Mouse (Mus musculus) embryonic fibroblast, embryonic 13.5 days (primary cell): ENCODE results near the gene Wsb2.
"Not testable (repeated sequence)": the region's sequence is repeated elsewhere in the genome, so short reads cannot be mapped to it uniquely, and the experiment has no call there.

Experiments
- CTCF ChIP-seq: IDR thresholded peaks from 2 replicates; pipeline ENCODE4 v1.5.1; 2011; ENCODE audit warnings: mild to moderate bottlenecking, control low read depth, low read length, moderate library complexity, borderline replicate concordance; ENCODE audit not compliant: insufficient read depth
- POLR2A ChIP-seq: IDR thresholded peaks from 2 replicates; pipeline ENCODE4 v1.6.1; 2011; ENCODE audit warnings: low read depth, mild to moderate bottlenecking, control low read depth, low read length, moderate library complexity

DNA sequence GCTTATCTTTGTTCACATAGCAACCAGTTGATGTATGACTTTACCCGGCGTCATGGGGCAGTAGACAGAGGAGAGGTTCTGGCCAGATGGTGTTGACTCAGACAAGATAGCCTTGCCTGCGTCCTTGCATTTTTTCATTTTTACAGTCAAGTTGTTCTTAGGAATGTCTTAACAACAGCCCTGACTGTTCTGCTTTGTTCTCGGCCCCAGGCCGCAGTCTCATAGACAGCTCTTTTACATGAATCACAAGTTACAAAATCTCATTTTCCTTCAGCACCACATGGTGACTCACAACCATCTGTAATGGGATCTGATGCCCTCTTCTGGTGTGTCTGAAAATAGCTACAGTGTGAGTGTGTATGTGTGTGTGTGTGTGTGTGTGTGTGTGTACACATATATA is 12.6 kb upstream of the Wsb2 start:
- TF ChIP-seq CTCF, POLR2A: not testable (repeated sequence)
